Mouse (Mus musculus): ENCODE results near the gene Cxcr5.

Gene Cxcr5

DNA sequence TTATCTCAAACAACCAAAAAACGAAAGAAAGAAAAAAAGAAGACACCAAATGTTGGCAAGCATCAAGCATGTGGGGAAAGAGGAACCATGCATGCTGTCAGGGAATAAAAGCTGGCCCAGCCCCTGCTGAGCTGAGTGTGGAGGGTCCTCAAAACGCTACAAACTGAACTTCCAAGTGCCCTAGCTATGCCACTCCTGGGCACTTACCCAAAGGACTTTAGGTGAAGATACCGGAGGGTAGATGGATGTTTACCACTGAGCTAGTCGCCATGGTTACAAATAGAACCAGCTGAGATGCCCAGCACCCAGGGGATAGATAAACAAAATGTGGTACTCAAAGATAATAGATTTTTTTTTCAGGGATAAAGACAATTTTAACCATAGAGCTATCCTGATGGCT is at the start of gene Cxcr5:
Gene Cxcr5, minus strand, starts transcription at position 281 of the 400 bp plus-strand sequence.
- DNase-seq (ENCODE audit: low read depth, low spot score): no peak

DNA sequence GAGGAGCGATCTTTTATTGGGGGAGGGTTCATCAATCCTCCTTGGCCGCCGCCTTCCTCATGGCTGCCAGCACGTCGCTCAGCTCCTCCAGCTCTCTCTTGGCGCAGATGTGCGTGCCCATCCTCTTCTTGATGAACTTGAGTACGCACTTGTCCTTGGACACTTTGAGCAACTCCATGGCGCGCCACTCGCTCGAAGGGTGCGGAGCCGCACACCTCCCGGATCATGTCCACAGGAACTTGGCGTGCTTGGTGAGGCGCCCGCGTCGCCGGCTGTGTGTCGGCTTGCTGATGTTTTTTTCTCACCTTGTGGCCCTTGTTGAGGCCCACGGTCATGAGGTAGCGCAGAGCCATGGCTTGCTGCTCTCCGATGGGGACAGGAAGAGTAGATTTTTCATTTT is 48.7 kb upstream of the Cxcr5 start:
- DNase-seq (ENCODE audit: low read depth, low spot score): no peak

DNA sequence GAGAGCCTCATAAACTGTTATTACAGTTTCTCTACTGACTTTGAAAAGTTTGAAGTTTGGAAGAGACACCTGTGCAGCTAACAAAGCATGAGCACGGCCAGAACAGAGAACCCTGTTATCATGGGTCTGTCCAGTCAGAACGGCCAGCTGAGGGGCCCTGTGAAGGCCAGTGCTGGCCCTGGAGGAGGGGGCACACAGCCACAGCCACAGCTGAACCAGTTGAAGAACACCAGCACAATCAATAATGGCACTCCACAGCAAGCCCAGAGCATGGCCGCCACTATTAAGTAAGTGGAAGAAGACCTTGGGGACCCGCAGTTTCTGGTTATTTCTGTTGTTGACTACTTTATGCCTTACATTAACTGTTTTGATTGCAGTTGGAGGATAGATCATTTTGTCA is 45.6 kb upstream of the Cxcr5 start:
- DNase-seq (ENCODE audit: low read depth, low spot score): no peak

DNA sequence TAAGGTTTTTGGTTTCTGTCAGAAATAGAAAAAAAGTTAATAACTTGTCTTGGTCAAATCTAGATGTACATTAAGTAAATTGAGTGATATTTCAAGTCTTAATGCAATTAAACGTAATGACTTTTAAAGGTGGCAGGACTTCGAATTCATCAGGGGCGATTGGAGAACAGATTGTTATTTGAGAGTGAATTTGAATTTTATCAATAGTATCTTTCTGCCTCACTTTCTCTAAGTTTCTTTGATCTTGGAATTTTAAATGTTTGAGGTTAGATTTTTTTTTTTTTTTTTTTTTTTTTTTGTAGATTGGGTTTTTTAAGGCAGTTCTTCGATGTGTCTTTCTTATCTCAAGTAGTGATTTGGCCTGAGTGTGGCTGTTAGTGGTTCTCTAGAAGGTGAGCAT is 45.0 kb upstream of the Cxcr5 start:
- DNase-seq (ENCODE audit: low read depth, low spot score): no peak

DNA sequence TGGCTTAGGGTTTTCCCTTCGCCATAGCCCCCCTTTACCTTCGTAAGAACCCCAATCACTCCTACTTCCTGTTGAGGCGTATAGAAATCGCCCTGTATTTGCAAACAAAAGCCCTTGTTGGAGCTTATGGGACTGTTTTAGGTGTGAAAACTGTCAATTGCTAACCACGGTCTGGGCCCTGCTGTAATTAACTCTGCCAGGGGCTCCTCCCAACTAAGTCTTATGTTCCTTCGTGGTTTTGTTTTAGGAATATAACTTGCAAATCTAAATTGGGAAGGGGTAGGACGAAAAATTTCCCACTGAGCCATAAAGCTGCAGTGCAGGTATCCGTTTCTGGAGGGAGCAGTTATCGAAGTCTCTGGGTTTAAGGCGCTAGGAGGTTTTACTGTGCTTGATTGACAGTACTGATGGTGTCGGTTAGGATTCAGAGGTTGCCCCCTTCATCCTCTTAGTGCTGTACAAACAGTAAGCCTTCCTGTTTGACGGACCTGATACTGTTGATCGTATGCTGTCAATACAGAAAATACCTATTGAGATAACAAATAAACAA is 44.0 kb upstream of the Cxcr5 start:
- DNase-seq (ENCODE audit: low read depth, low spot score): peak; percentile 35

DNA sequence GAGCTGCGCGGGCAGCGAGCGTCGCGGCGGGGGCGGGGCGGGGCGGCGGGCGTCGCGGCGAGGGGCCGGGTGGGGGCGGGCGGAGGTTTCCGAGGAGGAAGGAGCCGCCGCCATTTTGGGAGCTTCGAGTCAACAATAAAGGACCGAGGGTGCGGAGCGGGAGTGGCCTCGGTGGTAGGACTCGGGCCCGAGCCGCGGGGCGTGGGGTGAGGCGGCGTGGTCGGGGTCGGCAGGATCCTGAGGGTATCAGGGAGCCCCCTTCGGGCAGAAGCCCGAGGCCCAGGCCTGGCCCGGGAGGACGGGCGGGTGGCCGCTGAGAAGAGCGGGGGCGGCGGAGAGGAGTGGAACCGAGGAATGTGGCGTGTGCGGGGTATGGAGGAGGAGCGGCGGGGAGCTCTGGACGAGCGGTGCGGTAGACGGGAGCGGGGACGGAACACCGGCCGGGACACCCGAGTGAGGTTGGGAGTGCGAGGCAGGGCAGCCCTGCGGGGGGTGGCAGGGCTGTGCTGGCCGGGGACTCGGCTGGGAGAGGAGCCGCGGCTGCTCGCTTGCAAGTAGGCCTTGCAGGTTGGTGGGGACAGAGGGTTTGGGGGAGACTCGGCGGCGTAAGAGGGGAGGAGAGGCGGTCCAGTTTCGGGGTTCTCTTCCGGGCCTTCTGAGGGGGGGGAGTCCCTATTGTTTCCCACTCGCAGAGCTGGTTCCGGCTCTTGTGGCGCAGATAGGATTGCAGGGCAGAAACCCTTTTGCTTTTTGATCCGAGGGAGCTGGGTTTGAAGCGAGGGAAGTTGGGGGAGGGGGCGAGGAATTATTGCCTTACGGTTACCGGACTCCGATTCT is 43.3 kb upstream of the Cxcr5 start, which contains the start of gene Ddx6:
Gene Ddx6, plus strand, starts transcription at position 114 of the 837 bp plus-strand sequence.
- DNase-seq (ENCODE audit: low read depth, low spot score): peak; percentile 27

DNA sequence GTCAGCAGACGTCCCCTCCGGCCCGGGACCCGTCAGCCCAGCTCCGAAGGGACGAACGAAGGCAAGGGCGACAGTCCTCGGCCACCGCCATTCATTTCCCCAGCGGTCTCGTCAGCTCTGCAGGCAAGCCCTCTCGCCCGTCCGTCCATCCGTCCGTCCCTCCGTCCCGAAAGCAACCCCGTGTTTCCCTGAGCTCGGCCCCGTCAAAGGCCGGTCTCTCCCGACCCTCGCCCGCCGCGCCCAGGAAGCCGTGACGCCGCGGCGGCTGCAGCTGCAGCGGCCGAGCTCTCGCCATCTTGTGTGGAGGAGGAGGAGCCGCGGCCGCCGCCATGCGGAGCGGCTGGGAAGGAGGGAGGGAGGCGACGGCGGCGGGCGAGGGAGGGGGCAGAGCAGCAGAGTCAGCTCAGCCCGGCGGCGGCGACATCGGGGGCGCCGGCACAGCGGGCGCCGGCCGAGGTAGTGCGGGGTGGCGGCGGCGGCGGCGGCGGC is 42.7 kb upstream of the Cxcr5 start:
- DNase-seq (ENCODE audit: low read depth, low spot score): peak; percentile 72

DNA sequence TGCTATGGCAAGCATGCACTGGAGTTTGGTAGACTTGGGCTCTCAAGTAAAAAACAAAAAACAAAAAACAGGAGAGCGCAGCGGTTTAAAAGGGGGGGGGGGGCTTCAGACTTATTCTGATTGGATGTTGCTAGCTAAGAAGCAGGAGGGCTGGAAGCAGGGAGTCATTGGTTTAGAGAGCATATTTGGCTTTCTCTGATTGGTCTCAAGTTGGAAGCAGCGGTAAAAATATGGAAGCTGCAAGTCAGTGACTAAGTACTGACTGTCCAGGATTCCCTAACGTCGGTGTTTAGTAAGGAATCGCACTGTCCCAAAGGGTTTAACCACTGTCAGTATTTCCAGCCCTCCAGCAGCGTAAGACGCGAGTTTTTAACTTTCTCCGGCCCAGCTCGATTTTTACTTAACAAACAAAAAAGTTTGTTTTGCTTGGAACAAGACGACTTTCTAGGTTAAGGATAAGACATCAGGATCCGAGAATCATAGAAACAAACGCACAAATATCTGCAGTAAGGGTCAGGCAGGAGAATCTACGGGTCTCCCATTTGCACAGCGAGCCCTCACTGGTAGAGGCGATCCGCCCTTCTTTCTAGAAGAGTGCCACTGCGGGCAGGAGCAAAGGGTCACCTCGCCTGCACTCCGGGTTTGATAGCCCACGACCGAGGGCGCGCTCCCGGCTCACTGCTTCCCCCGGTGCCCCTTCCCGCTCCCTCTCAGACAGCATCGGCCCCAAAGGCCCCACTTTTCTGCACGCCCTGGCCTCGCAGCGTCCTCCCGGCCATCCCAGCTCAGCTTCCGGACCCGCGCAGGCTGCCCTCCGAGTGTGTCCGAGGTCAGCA is 42.0 kb upstream of the Cxcr5 start:
- peak; percentile 36 for DNase-seq (ENCODE audit: low read depth, low spot score)

DNA sequence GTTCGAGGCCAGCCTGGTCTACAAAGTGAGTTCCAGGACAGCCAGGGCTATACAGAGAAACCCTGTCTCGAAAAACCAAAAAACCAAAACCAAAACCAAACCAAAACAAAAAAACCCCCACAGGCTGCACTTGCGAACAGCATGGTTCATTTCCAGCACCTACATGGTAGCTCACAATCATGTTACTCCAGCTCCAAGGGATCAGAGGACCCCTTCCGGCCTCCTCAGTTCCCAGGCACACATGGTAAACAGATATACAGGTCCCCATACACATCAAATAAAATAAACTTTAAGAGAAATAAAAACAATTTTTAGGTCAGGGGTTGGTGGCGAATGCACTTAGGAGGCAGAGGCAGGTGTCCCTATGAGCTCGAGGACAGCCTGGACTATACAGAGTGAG is 41.1 kb upstream of the Cxcr5 start:
- no peak for DNase-seq (ENCODE audit: low read depth, low spot score)

DNA sequence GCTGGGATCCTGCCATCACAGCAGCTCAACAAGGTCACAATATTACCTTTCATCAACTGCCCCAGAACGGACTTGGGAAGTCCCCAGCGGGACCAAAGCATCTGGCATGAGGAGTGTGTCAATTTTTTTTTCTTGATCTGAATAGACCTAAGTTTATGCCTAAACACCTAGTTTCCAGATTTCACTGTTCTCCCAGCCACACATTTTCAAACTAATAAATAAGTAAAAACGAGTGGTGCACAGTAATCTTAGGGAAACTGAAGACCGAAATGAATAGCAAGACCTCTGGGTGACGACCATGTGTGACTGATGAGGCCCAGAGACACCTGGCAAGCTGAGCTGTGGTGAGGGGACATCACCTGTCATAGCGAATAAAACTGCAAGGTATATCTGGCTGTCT is 39.1 kb upstream of the Cxcr5 start:
- no peak for DNase-seq (ENCODE audit: low read depth, low spot score)

DNA sequence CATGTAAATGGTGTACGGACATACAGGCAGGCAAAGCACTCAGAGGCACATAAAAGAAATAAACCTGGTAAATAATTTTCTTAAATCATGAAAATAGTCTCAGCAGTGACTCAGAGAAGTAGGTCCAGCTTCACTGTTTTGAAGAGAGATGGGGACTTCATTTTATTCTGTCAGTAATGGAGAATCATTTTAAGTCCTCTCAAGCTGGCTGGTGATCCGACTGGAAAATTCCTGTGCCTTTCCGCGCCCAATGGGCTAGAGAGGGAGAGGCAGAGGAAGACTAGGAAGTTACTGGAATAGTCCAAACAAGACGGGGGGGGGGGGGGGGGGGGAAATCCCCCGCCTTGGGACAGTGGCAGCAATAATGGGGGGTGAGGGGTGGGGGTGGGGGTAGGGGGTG is 37.9 kb upstream of the Cxcr5 start:
- no peak for DNase-seq (ENCODE audit: low read depth, low spot score)

DNA sequence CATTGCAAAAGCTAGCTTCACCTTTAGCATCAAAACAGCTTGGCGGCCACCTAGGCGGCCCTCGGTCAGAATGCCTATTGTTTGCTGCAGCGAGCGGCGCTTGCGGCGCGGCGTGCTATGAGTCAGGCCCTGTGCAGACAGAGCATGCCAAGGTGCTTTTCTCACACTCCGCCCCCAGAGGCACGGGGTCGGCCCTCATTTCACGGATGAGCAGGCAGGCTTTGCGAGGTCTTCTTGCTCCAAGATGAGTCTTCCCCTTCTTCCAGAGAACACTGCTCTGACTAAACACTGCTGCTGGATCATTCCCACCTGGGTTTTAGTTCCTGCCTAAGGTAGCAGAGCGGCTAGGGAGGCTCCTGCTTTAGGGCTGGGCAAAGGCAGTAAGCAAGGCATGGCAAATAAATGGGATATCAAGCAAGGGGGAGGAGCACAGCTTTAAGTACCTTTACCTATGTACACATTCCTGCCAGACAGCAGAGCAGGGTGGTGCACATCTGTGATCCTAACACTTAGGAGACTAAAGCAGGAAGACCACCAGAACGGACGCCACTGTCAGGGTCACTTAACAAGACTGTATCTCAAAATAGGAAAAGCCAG is 37.3 kb upstream of the Cxcr5 start:
- no peak for DNase-seq (ENCODE audit: low read depth, low spot score)

DNA sequence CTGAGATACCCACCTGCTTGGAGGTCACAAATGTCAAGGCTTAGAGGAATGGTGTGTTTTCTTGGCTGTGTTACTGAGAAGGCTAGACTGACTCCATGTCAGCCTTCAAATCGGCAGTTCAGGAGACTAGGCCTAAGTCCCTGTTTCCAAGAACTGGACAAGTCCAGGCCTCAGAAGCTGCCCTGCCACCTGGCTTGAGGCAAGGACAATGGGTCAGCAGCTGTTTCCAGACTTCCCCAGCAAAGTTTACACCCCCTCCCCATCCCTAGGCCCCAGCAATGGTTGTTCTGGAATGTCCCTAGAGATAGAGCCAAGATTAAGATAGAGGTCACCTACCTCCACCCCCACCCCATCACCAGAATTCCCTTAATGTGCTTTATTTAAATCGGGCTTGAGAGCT is 36.1 kb upstream of the Cxcr5 start:
- no peak for DNase-seq (ENCODE audit: low read depth, low spot score)

DNA sequence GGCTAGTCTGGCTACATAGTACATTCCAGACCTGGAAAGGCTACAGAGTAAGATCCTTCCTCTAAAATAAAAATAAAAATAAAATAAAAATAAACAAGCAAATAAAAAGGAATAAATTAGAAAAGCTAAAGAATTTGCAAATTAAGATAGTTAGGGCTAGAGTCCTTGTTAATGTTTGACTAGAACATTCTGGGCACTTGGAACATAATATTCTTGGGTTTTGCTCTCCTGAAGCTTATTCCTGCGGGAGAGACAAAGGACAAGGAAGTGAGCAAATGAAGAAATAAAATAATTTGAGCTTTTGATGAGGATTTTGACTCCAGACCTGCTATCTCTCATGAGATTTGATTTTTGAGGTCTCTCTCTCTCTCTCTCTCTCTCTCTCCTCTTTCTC is 33.9 kb upstream of the Cxcr5 start:
- DNase-seq (ENCODE audit: low read depth, low spot score): no peak

DNA sequence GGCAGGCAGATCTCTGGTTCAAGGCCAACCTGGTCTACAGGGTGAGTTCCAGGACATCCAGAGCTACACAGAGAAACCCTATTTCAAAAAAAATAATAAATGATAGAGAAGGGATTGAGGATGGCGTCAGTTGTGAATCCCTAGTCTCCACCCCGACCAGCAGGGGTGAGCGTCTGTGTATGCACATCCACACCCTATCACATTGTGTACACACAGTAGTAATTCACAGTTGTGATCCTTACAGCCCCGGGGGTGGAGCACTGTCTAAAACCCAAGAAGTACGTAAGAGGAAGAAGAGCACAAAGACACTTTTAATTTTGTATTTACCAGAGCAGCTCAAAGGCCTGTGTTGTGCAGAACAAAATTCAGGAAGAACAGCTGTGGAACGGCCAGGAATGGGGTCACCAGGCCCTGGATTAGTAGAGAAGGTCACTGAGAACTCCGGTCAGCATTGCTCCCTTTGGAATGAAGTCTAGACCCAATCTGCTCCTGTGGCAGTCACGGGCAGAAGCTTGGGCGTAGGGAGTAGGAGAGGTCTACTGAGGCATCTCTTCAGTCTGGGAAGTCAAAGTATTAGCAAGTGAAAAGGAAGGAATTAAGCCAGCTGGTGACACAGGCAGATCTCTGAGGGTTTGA is 33.3 kb upstream of the Cxcr5 start:
- no peak for DNase-seq (ENCODE audit: low read depth, low spot score)

DNA sequence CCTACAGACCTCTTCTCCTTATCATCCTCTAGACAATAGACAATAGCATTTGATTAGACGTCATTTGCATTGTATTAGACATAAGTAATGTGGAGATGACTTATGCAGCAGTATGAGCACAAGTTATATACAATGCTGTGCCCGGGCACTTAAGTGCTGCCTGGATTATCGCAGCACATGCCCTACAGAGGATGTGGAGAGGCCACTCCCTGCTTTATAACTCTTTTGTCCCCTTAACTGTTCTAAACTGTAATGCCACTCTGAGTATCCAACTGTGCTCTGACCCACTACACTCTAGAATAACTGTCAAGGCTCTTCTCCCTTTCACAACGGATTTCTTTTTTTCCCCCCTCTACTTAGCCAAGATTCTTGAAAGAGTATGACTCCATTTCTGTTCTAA is 32.2 kb upstream of the Cxcr5 start:
- DNase-seq (ENCODE audit: low read depth, low spot score): no peak

DNA sequence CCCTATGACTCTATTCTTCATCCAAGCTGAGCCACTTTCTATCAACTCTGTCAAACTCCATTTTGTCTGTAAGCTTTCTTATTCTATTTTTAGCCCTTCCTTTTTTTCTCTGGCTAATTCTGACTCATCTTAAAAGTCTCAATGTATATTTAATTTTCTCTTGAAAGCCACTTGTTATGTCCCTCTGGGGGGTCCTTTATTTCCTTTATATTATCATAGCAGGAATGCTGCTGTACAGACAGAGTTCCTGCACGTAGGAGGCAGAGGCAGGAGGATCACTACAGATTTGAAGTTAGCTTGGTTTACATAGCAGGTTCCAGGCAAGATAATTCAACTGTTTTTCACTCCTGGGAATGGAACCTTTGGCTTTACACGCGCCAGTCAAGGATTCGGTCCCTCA is 31.5 kb upstream of the Cxcr5 start:
- DNase-seq (ENCODE audit: low read depth, low spot score): no peak

DNA sequence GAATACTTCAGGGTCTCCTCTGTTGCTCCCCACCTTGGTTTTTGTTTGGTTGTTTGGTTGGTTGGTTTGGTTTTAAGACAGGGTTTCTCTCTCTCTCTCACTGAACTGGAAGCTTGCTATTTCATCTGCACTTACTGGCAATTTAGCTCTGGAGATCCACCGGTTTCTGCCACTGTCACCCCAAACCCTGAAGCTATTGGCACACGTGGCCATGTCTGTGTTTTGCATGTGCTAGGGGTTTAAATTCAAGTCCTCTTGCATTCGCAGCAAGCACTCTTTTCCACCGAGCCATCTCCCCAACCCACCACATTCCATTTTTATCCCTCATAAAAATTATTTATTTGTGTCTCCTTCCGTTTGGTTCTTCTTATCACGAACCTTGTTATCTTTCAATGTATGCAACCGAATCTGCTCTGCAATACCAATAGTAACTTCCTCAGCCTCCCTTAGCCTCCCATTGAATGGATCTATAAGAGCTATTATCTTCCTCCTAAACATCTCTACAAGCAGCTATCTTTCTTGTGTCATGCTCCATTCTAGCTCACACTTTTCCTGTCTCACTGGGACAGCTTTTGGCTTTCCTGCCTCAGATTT is 30.0 kb upstream of the Cxcr5 start:
- DNase-seq (ENCODE audit: low read depth, low spot score): no peak

DNA sequence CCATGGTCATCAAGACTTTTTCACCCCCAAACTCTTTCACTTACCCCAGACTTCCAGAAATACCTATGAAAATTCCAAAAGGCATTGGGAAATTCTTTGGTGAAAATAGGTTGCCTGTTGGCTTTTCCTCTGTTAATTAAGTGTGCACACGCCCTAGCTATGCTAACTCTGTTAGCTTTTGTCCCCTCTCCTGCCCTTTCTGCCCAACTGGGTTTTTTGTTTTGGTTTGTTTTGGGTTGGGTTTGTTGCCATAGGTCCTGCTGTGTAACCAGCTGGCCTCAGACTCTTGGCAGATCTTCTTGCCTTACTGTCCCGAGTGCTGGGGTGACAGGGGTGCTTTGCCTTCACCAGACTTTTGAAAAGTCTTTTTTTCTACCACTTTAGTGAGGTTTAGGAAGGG is 29.3 kb upstream of the Cxcr5 start:
- no peak for DNase-seq (ENCODE audit: low read depth, low spot score)

DNA sequence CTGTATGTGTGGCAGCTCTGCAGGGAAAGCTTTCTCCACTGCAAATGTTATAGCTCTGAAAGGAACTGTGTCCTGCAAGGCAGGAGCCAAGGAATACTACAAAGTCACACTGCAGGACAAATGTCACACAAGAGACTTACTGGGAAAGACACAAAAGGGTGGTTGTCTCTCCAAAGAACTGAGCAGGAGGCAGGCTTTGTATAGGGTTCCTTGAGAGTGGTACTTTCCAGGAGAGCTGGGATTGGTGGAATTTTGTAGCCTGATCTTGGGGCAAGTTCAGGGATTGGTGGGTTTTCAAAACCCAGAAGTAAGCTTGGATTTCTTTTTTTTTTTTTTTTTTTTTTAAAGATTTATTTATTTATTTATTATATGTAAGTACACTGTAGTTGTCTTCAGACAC is 27.4 kb upstream of the Cxcr5 start:
- no peak for DNase-seq (ENCODE audit: low read depth, low spot score)

DNA sequence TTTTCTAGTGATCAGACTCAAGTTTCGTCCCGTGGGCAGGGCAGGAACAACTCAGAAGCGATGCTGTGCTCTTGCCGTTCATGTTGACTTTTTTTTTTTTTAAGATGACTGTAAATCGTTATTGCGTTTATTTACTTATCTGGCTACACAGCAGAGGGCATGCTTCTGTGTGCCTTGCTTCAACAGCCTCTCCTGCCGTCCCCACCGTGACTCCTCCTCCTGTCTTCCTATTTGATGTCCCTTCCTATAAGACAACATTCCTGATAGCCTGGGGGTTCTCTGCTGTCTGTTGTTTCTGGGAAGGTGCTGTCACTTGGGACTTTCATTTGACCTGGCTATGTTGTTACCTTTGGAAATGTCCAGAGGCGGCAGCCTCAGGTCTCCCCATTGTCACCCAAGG is 26.9 kb upstream of the Cxcr5 start:
- DNase-seq (ENCODE audit: low read depth, low spot score): no peak
